Mouse (Mus musculus) inflammation-experienced regulatory T-cells, adult 6 months (primary cell): ENCODE data around the gene Fkbp1a. TPM values are rescaled to one million over a fixed set of nuclear protein-coding genes. Genes with fewer than 3 reads are reported as not detected.

Experiments used
- ATAC-seq: one replicate; pipeline ENCODE4 v1.8.0; 2017
- polyA plus RNA-seq, 3 experiments: library from polyadenylated mRNA; unstranded; fragments of 100-300 nt; shearing (Covaris generic); gene quantifications; one replicate each; pipeline ENCODE4 v1.2.1; 2017

The Fkbp1a gene
- 100 to 1,000 TPM; 214 to 399 (median 264) TPM for polyA plus RNA-seq

GRCm38 (mm10) chr2:151542323-151543062 is at the start of gene Fkbp1a:
Fkbp1a (plus strand) TSS chr2:151542483.
- peak; percentile 87 for ATAC-seq

GRCm38 (mm10) chr2:151494035-151494803 is 48.1 kb upstream of the Fkbp1a start, which contains the start of gene Nsfl1c:
Nsfl1c (plus strand) TSS chr2:151494182.
- ATAC-seq, result peak; percentile 98

GRCm38 (mm10) chr2:151498358-151498757 is 43.9 kb upstream of the Fkbp1a start:
- ATAC-seq, result no peak

- no peak for ATAC-seq
Observed at GRCm38 (mm10) chr2:151500442-151501007, 41.8 kb upstream of the Fkbp1a start.

- ATAC-seq, result no peak
Observed at GRCm38 (mm10) chr2:151504226-151504625, 38.1 kb upstream of the Fkbp1a start.

GRCm38 (mm10) chr2:151512199-151512598 is 30.1 kb upstream of the Fkbp1a start:
- no peak for ATAC-seq

- ATAC-seq, result no peak
Observed at GRCm38 (mm10) chr2:151513525-151514285, 28.6 kb upstream of the Fkbp1a start.

- no peak for ATAC-seq
Observed at GRCm38 (mm10) chr2:151519000-151519399, 23.3 kb upstream of the Fkbp1a start.

GRCm38 (mm10) chr2:151524324-151525041 is 17.8 kb upstream of the Fkbp1a start:
- ATAC-seq, result no peak

GRCm38 (mm10) chr2:151525520-151525919 is 16.8 kb upstream of the Fkbp1a start:
- no peak for ATAC-seq

GRCm38 (mm10) chr2:151528066-151528465 is 14.2 kb upstream of the Fkbp1a start:
- ATAC-seq, result no peak

- no peak for ATAC-seq
Observed at GRCm38 (mm10) chr2:151529169-151529568, 13.1 kb upstream of the Fkbp1a start.

GRCm38 (mm10) chr2:151530378-151531230 is 11.7 kb upstream of the Fkbp1a start:
- ATAC-seq, result peak; percentile 65

GRCm38 (mm10) chr2:151533632-151534031 is 8.7 kb upstream of the Fkbp1a start:
- no peak for ATAC-seq

GRCm38 (mm10) chr2:151535961-151536617 is 6.2 kb upstream of the Fkbp1a start:
- peak; percentile 73 for ATAC-seq

- peak; percentile 79 for ATAC-seq
Observed at GRCm38 (mm10) chr2:151536618-151536974, 5.7 kb upstream of the Fkbp1a start.

- ATAC-seq, result no peak
Observed at GRCm38 (mm10) chr2:151538646-151539045, 3.6 kb upstream of the Fkbp1a start.

- peak; percentile 36 for ATAC-seq
Observed at GRCm38 (mm10) chr2:151543063-151543895, 996 bp downstream of the Fkbp1a start.

- ATAC-seq, result no peak
Observed at GRCm38 (mm10) chr2:151544673-151545072, 2.4 kb downstream of the Fkbp1a start.

- no peak for ATAC-seq
Observed at GRCm38 (mm10) chr2:151546571-151546970, 4.3 kb downstream of the Fkbp1a start.
